Mouse (Mus musculus) intestine, embryonic 15.5 days (tissue): ENCODE measurements around the gene Lifr. TPM values are rescaled to one million over a fixed set of nuclear protein-coding genes. Genes with fewer than 3 reads are reported as not detected.

ENCODE experiments used
- ATAC-seq: fragments of 200-750 bp; cut with Nextera tagmentation; 2 replicates; pipeline ENCODE4 v1.8.0; 2017; ENCODE audit warnings: moderate TSS enrichment, moderate library complexity
- H3K27ac ChIP-seq: fragments of 300-500 bp; sonication (generic); 2 replicates; pipeline ENCODE4 v1.5.1; 2015; ENCODE audit warnings: mild to moderate bottlenecking, inconsistent platforms
- H3K27me3 ChIP-seq: fragments of 300-500 bp; sonication (generic); replicated peaks from 2 replicates; pipeline ENCODE4 v1.6.1; 2015; ENCODE audit warnings: inconsistent platforms
- H3K36me3 ChIP-seq: fragments of 300-500 bp; sonication (generic); 2 replicates; pipeline ENCODE4 v1.6.1; 2015; ENCODE audit warnings: inconsistent platforms
- H3K4me1 ChIP-seq: fragments of 300-500 bp; sonication (generic); replicated peaks from 2 replicates; pipeline ENCODE4 v1.6.1; 2015; ENCODE audit warnings: inconsistent platforms
- H3K4me2 ChIP-seq: fragments of 300-500 bp; sonication (generic); replicated peaks from 2 replicates; pipeline ENCODE4 v1.6.1; 2015; ENCODE audit warnings: mild to moderate bottlenecking, inconsistent platforms
- H3K4me3 ChIP-seq: fragments of 300-500 bp; sonication (generic); replicated peaks from 2 replicates; pipeline ENCODE4 v1.5.1; 2015; ENCODE audit warnings: inconsistent platforms
- H3K9ac ChIP-seq: fragments of 300-500 bp; sonication (generic); 2 replicates; pipeline ENCODE4 v1.6.1; 2015; ENCODE audit warnings: inconsistent platforms
- H3K9me3 ChIP-seq: fragments of 300-500 bp; sonication (generic); 2 replicates; pipeline ENCODE4 v1.6.1; 2016; ENCODE audit warnings: inconsistent platforms
- WGBS: fragments of 180-500 bp; shearing (Covaris S2); methylation state at CpG from one replicate; pipeline ENCODE4 v1.1.7; 2015; 5-methylcytosine and 5-hydroxymethylcytosine counted together
- polyA plus RNA-seq: library from polyadenylated mRNA; unstranded; fragments of >200 nt; fragmentation: Nextera tagmentation; extraction: Ambion mirVana; gene quantifications from 2 replicates; pipeline ENCODE4 v1.2.1, GENCODE M21; 2015

Gene Lifr
- polyA plus RNA-seq, 1 experiment from 2014 or later: 17.4 TPM

DNA sequence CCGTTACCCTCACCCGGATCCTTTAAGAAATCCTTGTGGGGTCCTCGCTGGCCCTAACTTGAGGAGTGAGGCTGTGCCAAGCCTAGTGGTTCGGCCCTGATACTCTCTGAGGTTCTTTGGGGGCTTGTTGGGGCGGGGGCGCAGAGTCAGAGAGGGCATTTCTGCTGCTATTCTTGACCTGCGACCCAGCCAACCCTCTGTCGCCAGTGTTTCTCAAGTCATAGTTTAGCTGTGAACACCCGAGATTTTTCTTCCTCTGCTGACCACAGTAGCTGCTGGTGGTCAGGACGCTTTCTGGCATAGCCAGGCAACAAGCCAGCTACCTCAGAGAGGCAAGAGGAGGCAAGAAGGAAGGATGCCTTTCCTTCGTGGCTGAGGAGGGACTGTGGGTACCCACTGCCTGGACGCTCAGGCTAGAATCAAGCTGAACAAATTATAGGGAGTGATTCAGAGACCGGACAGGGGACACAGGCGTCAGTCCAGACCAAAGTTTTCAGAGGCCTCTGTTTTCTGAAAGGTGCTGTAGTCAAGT, 25.4 kb upstream of the Lifr start:
- Histone ChIP-seq H3K4me3 (no peak overlapping the region), H3K36me3 (no peaks in the 10 kb centered on the region), H3K9ac (no peak overlapping the region), H3K4me2 (no peak overlapping the region), H3K27ac (no peak overlapping the region), H3K4me1 (no peaks in the 10 kb centered on the region), H3K9me3 (no peaks in the 10 kb centered on the region), H3K27me3 (no peaks in the 10 kb centered on the region)
- ATAC-seq: no peak
- 88% methylated on average over 14 of the region's 14 CpGs for WGBS

DNA sequence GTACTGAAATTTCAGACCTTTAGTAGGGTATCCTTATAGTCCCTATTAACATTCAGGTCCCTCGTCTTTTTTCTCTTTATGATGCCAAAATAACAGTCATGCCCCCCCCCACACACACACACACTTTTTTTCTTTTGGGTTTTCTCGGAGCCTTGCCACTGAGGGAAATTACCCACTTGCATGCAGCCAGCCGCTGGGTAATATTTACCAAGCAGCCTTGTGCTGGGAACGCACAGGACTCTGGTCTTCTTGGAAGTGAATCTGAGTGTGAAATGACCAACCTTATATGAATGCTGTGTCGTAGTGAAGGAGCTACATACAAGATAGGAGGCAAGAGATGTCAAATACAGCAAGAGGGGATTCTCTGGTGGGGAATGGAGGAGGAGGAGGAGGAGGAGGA, 24.8 kb upstream of the Lifr start:
- no peaks in the 10 kb centered on the region for H3K4me1 ChIP-seq
- no peaks in the 10 kb centered on the region for H3K27me3 ChIP-seq
- no peak overlapping the region for H3K4me2 ChIP-seq
- H3K9ac ChIP-seq: no peak overlapping the region
- ATAC-seq: no peak
- no peaks in the 10 kb centered on the region for H3K36me3 ChIP-seq
- H3K9me3 ChIP-seq: no peaks in the 10 kb centered on the region
- no peak overlapping the region for H3K4me3 ChIP-seq
- 84% methylated on average over 5 of the region's 5 CpGs for WGBS
- no peak overlapping the region for H3K27ac ChIP-seq

- ATAC-seq: no peak
- Histone ChIP-seq H3K9ac (no peak overlapping the region), H3K27me3 (no peaks in the 10 kb centered on the region), H3K4me2 (no peak overlapping the region), H3K4me3 (no peak overlapping the region), H3K4me1 (0 out of 2 replicates have a peak, but pooled peaks cover 7% of the 10 kb centered on the region), H3K27ac (no peak overlapping the region), H3K36me3 (no peaks in the 10 kb centered on the region), H3K9me3 (no peaks in the 10 kb centered on the region)
- whole genome bisulfite sequencing: 72% methylated on average over 3 of the region's 3 CpGs
Observed at GRCm38 (mm10) chr15:7066752-7067151, 23.7 kb upstream of the Lifr start.

DNA sequence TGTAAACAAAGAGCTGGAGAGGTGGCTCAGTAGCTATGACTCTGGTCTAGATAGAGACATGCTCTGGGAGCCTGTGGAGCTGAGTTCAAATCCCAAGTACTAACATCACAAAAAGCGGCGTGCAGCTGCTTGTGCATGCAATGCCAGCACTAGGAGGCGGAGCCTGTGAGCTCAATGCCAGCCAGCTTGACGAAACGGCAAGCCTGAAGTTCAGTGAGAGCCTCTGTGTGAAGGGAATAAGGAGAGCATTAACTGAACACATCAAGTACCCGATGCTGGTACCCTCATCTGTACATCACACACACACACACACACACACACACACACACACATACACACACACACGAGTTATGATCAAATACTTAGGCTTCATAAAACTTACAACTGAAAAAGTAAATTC, 21.0 kb upstream of the Lifr start:
- Histone ChIP-seq H3K9me3 (no peaks in the 10 kb centered on the region), H3K4me1 (0 out of 2 replicates have a peak, but pooled peaks cover 7% of the 10 kb centered on the region), H3K27ac (no peak overlapping the region), H3K27me3 (no peaks in the 10 kb centered on the region), H3K4me3 (no peak overlapping the region), H3K36me3 (no peaks in the 10 kb centered on the region), H3K9ac (no peak overlapping the region), H3K4me2 (no peak overlapping the region)
- ATAC-seq: no peak
- WGBS: 77% methylated on average over 7 of the region's 7 CpGs

DNA sequence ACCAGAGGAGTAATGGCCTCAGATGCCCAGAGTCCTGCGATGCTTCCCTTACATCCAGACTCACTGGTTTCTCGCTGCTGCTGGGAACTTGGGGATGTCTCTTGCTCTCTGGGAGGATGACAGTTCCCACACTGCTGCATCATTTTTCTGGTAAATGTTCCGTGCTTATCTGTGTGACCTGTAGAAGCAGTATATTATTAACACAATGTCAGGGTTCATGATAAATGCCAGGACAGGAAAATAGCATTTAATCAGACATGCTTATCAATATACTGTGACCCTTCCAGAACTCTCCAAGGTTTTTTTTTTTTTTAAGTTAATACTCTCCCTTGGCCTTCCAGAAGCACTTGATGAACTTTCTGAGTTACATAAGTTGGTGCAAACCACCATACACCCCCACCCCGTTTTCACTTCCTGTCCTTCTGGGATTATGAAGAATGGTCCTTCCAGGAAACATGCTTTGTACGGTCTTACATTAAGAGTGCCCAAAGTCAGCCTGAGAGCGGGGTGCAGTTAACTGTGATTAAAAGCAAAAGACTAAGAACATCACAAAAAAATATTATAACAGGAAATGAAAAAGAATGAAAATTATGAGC, 20.1 kb upstream of the Lifr start:
- no peaks in the 10 kb centered on the region for H3K9me3 ChIP-seq
- no peaks in the 10 kb centered on the region for H3K36me3 ChIP-seq
- no peak overlapping the region for H3K27ac ChIP-seq
- ATAC-seq: no peak
- no peaks in the 10 kb centered on the region for H3K27me3 ChIP-seq
- no peak overlapping the region for H3K4me3 ChIP-seq
- WGBS: 49% methylated on average over 6 of the region's 6 CpGs
- H3K9ac ChIP-seq: no peak overlapping the region
- H3K4me1 ChIP-seq: 0 out of 2 replicates have a peak, but pooled peaks cover 7% of the 10 kb centered on the region
- no peak overlapping the region for H3K4me2 ChIP-seq

GRCm38 (mm10) chr15:7073269-7073668, 17.1 kb upstream of the Lifr start:
- Histone ChIP-seq H3K4me1 (0 out of 2 replicates have a peak, but pooled peaks cover 7% of the 10 kb centered on the region), H3K27ac (no peak overlapping the region), H3K9ac (no peak overlapping the region), H3K27me3 (no peaks in the 10 kb centered on the region), H3K9me3 (no peaks in the 10 kb centered on the region), H3K4me2 (no peak overlapping the region), H3K4me3 (no peak overlapping the region), H3K36me3 (no peaks in the 10 kb centered on the region)
- 76% methylated on average over 3 of the region's 3 CpGs for WGBS
- no peak for ATAC-seq

GRCm38 (mm10) chr15:7075185-7075584, 15.2 kb upstream of the Lifr start:
- Histone ChIP-seq H3K27ac (no peak overlapping the region), H3K27me3 (no peaks in the 10 kb centered on the region), H3K9ac (no peak overlapping the region), H3K4me3 (no peak overlapping the region), H3K4me2 (no peak overlapping the region), H3K9me3 (no peaks in the 10 kb centered on the region), H3K36me3 (no peaks in the 10 kb centered on the region), H3K4me1 (0 out of 2 replicates have a peak, but pooled peaks cover 7% of the 10 kb centered on the region)
- peak; percentile 79 for ATAC-seq
- 79% methylated on average over 6 of the region's 6 CpGs for WGBS

DNA sequence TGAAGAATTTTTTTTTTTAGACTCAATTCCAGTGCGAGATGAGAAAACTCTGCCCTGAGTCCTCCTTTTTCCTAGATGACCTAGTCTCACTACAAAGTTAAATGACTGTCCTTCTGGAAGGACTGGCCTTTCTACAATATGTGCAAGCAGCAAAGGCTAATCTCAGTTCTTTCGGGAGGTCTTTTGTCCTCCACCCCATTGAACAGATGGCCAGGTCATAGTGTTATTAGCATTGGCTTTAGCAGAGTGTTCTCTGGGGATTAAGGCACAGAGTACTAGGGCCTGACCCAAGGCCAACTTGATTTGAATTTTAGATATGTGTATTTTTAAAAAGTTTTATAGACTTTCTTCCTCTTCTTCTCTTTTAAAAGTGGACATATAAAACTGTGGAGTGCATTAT, 12.1 kb upstream of the Lifr start:
- WGBS: 73% methylated on average over 2 of the region's 2 CpGs

DNA sequence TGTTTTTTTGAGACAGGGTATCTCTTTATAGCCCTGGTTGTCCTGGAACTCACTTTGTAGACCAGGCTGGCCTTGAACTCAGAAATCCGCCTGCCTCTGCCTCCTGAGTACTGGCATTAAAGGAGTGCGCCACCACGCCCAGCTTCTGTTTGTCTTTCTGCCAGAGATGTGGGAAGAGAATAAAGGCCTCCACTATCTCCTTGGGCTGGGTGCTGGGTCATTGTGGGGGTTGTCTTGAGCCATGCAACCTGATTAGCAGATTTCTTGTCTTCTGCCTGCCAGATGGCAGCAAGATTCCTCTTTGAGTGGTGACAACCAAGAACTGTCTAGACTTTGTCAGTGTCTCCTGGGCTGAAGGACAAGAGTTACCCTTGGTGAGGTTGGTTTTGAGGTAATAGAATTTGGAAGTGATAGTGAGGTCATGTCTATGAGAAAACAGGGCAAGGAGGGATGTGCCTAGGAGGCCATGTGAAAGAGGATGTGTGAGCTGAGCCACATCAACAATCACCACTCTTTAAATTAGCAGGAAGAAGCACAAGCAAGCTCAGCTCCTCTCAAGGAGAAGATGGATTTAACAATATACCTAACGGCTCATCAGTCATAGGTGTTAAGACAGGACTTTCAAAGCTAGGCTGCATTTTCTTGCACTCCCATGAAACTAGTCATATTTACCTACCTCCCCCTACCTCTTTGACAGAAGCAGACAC, 10.6 kb upstream of the Lifr start:
- H3K9me3 ChIP-seq: no peaks in the 10 kb centered on the region
- 0 out of 2 replicates have a peak, but pooled peaks cover under 1% of the 10 kb centered on the region for H3K4me1 ChIP-seq
- no peak overlapping the region for H3K4me2 ChIP-seq
- WGBS: 90% methylated on average over 4 of the region's 4 CpGs
- H3K4me3 ChIP-seq: no peak overlapping the region
- H3K27me3 ChIP-seq: no peaks in the 10 kb centered on the region
- H3K36me3 ChIP-seq: no peaks in the 10 kb centered on the region
- H3K9ac ChIP-seq: no peak overlapping the region
- ATAC-seq: no peak
- H3K27ac ChIP-seq: no peak overlapping the region

More for the DNA sequence above, 12.1 kb upstream of the Lifr start:
- no peaks in the 10 kb centered on the region for H3K27me3 ChIP-seq
- H3K27ac ChIP-seq: no peak overlapping the region
- no peaks in the 10 kb centered on the region for H3K4me1 ChIP-seq
- no peak overlapping the region for H3K9ac ChIP-seq
- no peaks in the 10 kb centered on the region for H3K9me3 ChIP-seq
- ATAC-seq: no peak
- no peaks in the 10 kb centered on the region for H3K36me3 ChIP-seq
- no peak overlapping the region for H3K4me3 ChIP-seq
- H3K4me2 ChIP-seq: no peak overlapping the region

- WGBS: 57% methylated on average over 15 of the region's 15 CpGs
- H3K4me3 ChIP-seq: no peak overlapping the region
- no peaks in the 10 kb centered on the region for H3K36me3 ChIP-seq
- H3K9me3 ChIP-seq: no peaks in the 10 kb centered on the region
- no peaks in the 10 kb centered on the region for H3K27me3 ChIP-seq
- H3K27ac ChIP-seq: no peak overlapping the region
- ATAC-seq: no peak
- no peak overlapping the region for H3K9ac ChIP-seq
- H3K4me2 ChIP-seq: no peak overlapping the region
- peaks cover 6% of the 10 kb centered on the region; the same call in 1 of the 2 replicates for H3K4me1 ChIP-seq
Observed at GRCm38 (mm10) chr15:7080916-7081626, 9.3 kb upstream of the Lifr start.

- no peaks in the 10 kb centered on the region for H3K27me3 ChIP-seq
- H3K9ac ChIP-seq: no peak overlapping the region
- H3K4me2 ChIP-seq: no peak overlapping the region
- H3K4me1 ChIP-seq: peaks cover 6% of the 10 kb centered on the region; the same call in 1 of the 2 replicates
- 47% methylated on average over 15 of the region's 15 CpGs for WGBS
- ATAC-seq: no peak
- no peaks in the 10 kb centered on the region for H3K9me3 ChIP-seq
- no peak overlapping the region for H3K27ac ChIP-seq
- no peak overlapping the region for H3K4me3 ChIP-seq
- no peaks in the 10 kb centered on the region for H3K36me3 ChIP-seq
Observed at GRCm38 (mm10) chr15:7081795-7082194, 8.6 kb upstream of the Lifr start.

GRCm38 (mm10) chr15:7082901-7083300, 7.5 kb upstream of the Lifr start:
- no peak overlapping the region for H3K4me3 ChIP-seq
- no peak overlapping the region for H3K27ac ChIP-seq
- no peaks in the 10 kb centered on the region for H3K36me3 ChIP-seq
- H3K9ac ChIP-seq: no peak overlapping the region
- WGBS: 90% methylated on average over 3 of the region's 3 CpGs
- no peaks in the 10 kb centered on the region for H3K9me3 ChIP-seq
- no peaks in the 10 kb centered on the region for H3K27me3 ChIP-seq
- no peak for ATAC-seq
- H3K4me2 ChIP-seq: no peak overlapping the region
- H3K4me1 ChIP-seq: peaks cover 6% of the 10 kb centered on the region; the same call in 1 of the 2 replicates
